Mouse (Mus musculus) midbrain, embryonic 15.5 days (tissue): ENCODE measurements at regions not wholly inside any gene's neighbourhood (a gene's known extent, or its start where the extent isn't known, plus 50 kb on each side); places are given as distances from the start of the nearest gene placed in this dataset.

Experiments
- ATAC-seq: fragments of 200-750 bp; cut with Nextera tagmentation; replicated peaks from 2 replicates; pipeline ENCODE4 v1.8.0; 2017; ENCODE audit warnings: moderate TSS enrichment
- H3K27ac ChIP-seq: fragments of 300-500 bp; sonication (generic); 2 replicates; pipeline ENCODE4 v1.5.1; 2015; ENCODE audit warnings: mild to moderate bottlenecking, inconsistent platforms
- H3K27me3 ChIP-seq: fragments of 300-500 bp; sonication (generic); replicated peaks from 2 replicates; pipeline ENCODE4 v1.6.1; 2015; ENCODE audit warnings: inconsistent platforms
- H3K36me3 ChIP-seq: fragments of 300-500 bp; sonication (generic); replicated peaks from 2 replicates; pipeline ENCODE4 v1.6.1; 2015; ENCODE audit warnings: inconsistent platforms
- H3K4me1 ChIP-seq: fragments of 300-500 bp; sonication (generic); 2 replicates; pipeline ENCODE4 v1.6.1; 2015; ENCODE audit warnings: inconsistent platforms
- H3K4me2 ChIP-seq: fragments of 300-500 bp; sonication (generic); 2 replicates; pipeline ENCODE4 v1.6.1; 2015; ENCODE audit warnings: inconsistent platforms, mild to moderate bottlenecking, moderate library complexity
- H3K4me3 ChIP-seq: fragments of 300-500 bp; sonication (generic); 2 replicates; pipeline ENCODE4 v1.5.1; 2015; ENCODE audit warnings: mild to moderate bottlenecking, inconsistent platforms
- H3K9ac ChIP-seq: fragments of 300-500 bp; sonication (generic); 2 replicates; pipeline ENCODE4 v1.6.1; 2015; ENCODE audit warnings: mild to moderate bottlenecking, inconsistent platforms
- H3K9me3 ChIP-seq: fragments of 300-500 bp; sonication (generic); 2 replicates; pipeline ENCODE4 v1.6.1; 2016; ENCODE audit warnings: inconsistent platforms
- WGBS: fragments of 180-500 bp; shearing (Covaris S2); methylation state at CpG from one replicate; pipeline ENCODE4 v1.1.7; 2015; ENCODE audit warnings: mixed read lengths; 5-methylcytosine and 5-hydroxymethylcytosine counted together

DNA sequence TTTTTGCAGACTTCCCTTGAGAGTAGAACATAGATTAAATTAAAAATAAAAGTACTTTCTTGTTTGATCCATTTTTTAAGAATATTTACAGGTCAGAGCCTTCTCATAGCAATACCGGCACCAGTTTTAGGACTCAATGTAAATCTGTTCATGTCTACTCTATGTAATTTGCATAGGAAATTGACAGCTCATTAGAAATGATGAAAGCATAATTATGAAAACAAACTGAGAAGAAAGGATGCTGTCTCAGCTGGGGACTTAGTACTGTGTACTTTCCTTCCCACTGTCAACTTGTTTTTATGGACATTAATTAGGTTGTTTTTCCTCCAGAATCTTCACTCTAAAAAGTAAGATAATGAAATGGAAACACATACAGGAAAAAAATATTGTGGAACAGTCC, 3344.8 kb upstream of the Gm6569 start:
- Histone ChIP-seq H3K4me1 (no peaks in the 10 kb centered on the region), H3K27me3 (no peaks in the 10 kb centered on the region), H3K9me3 (no peaks in the 10 kb centered on the region), H3K4me3 (no peak overlapping the region), H3K36me3 (no peaks in the 10 kb centered on the region), H3K27ac (no peak overlapping the region), H3K9ac (no peak overlapping the region), H3K4me2 (no peak overlapping the region)
- ATAC-seq = no peak
- WGBS = 84% methylated on average over 1 of the region's 1 CpGs

DNA sequence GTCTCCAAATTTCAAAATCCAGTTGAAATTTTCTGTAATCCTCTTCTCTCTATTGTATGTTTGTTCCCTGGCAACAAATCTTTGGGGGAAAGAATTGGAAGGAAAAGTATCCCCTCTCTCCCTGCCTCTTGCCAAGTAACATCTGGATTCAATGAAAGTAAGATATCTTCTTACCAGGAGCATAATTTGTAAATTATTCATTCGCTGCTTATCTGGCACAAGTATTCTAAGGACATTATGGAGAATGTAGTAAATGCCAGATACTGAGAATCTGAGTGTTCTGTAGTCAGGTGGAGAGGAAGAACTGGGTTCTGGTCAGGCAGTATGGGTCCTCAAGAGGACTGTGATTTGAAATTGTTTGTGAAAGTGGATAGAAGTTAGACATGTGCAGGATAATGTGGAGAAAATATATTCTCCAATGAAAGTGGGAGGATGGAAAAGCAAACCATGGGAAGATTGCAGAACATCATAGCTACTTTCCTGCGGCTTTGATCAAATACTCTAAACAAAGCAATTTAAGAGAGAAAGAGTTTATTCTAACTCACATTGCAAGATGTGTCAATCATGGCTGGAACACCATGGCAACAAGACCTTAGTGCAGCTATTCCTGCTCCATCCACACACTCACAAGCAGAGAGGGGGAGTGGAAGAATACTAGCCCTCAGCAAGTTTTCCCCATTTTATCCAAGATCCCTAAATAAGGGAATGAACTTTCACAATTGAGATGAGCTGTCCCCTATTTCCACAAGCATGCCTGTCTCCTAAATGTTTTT, 3327.1 kb upstream of the Gm6569 start:
- ATAC-seq = no peak
- Histone ChIP-seq H3K9me3 (no peaks in the 10 kb centered on the region), H3K4me3 (no peak overlapping the region), H3K4me2 (no peak overlapping the region), H3K27me3 (no peaks in the 10 kb centered on the region), H3K9ac (no peak overlapping the region), H3K4me1 (no peaks in the 10 kb centered on the region), H3K36me3 (no peaks in the 10 kb centered on the region), H3K27ac (no peak overlapping the region)
- WGBS = 54% methylated on average over 2 of the region's 2 CpGs

DNA sequence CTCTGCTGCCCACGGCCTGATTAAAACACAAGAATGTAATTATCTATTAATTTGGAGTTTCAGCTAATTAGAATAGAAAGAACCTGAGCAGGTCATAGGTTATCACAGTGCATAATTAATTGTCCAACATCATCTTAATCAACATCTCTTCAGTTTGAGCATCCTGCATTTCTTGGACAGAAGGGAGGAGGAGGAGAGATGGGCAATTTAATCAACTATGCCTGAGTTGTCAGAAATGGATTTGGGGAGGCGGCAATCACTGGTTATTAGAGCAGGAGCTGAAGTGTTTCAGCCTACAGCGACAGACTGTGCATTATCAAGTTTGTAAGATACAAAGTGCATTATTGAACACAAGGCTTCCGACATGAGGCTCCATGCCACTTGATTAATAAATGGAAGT, 3313.8 kb upstream of the Gm6569 start:
- H3K4me1 ChIP-seq = no peaks in the 10 kb centered on the region
- no peak overlapping the region for H3K9ac ChIP-seq
- no peak overlapping the region for H3K27ac ChIP-seq
- no peak for ATAC-seq
- WGBS = 69% methylated on average over 4 of the region's 4 CpGs
- H3K9me3 ChIP-seq = no peaks in the 10 kb centered on the region
- H3K4me2 ChIP-seq = no peak overlapping the region
- H3K4me3 ChIP-seq = no peak overlapping the region
- H3K36me3 ChIP-seq = no peaks in the 10 kb centered on the region
- H3K27me3 ChIP-seq = no peaks in the 10 kb centered on the region

DNA sequence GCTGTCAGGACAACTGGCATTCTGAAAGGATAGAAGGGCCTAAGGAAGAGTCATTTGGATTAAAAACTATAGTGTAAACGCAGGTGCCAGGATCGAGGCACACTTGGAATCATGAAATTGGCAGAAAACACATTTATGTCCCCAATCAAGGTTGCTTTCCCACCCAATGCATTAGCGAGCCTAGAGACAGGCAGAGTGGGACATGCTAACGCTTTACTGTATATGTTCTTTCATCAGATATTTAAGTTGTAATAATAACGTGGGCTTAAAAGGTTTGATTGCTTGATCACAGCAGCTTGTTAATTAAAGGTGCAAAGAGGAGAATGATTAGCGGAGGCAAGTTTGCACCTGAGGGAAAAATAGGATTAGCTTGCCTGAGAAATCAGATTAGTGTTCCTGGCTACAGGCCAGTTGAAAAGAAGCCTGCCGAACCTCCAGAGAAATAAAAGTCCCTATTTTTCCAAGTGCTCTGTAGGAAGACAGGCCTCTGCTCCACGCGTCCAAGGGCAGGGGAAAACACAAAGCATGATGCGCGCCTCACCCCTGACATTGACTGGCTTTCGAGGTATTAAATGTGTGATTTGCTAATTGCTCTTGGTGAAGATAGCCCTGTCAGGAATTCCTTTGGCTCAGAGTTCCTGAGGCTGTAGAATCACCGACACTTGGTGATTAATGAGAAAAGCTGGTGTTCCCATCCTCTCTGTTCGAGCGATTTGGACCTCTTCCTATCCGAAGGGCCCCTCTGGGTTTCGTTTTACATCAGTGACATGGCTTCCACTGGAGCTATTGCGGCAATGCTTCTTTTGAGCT, 3279.4 kb upstream of the Gm6569 start:
- no peak overlapping the region; the same call in 1 of the 2 replicates for H3K9ac ChIP-seq

DNA sequence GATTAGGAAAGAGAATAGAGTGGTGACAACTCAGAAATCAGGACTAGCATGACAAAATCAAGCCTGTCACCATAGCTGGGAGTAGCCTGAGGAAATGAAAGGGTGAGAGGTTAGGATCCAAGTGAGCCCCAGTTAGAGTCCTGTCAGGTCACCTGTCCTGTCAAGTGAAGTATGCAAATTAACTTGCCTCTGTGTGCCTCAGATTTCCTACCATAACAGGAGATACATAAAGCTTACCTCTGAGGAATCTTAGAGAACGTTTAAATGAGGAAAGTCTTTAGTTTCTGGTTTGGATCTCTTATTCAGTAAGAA, 3278.8 kb upstream of the Gm6569 start:
- 44% methylated on average over 1 of the region's 1 CpGs for WGBS
- Histone ChIP-seq H3K4me2 (peak overlapping the region; percentile 36), H3K4me3 (no peak overlapping the region), H3K9ac (no peak overlapping the region; the same call in 1 of the 2 replicates), H3K9me3 (no peaks in the 10 kb centered on the region; the same call in 1 of the 2 replicates), H3K27ac (peak overlapping the region; percentile 43; the same call in 1 of the 2 replicates), H3K36me3 (no peaks in the 10 kb centered on the region), H3K27me3 (no peaks in the 10 kb centered on the region), H3K4me1 (peaks cover 14% of the 10 kb centered on the region)
- ATAC-seq = peak; percentile 70; the same call in 1 of the 2 replicates

More for the DNA sequence above, 3279.4 kb upstream of the Gm6569 start:
- Histone ChIP-seq H3K4me3 (no peak overlapping the region), H3K27me3 (no peaks in the 10 kb centered on the region), H3K4me2 (peak overlapping the region; percentile 36), H3K27ac (peak overlapping the region; percentile 43; the same call in 1 of the 2 replicates), H3K36me3 (no peaks in the 10 kb centered on the region), H3K9me3 (no peaks in the 10 kb centered on the region; the same call in 1 of the 2 replicates), H3K4me1 (peaks cover 14% of the 10 kb centered on the region)
- peak; percentile 84 for ATAC-seq
- 20% methylated on average over 18 of the region's 18 CpGs for WGBS

DNA sequence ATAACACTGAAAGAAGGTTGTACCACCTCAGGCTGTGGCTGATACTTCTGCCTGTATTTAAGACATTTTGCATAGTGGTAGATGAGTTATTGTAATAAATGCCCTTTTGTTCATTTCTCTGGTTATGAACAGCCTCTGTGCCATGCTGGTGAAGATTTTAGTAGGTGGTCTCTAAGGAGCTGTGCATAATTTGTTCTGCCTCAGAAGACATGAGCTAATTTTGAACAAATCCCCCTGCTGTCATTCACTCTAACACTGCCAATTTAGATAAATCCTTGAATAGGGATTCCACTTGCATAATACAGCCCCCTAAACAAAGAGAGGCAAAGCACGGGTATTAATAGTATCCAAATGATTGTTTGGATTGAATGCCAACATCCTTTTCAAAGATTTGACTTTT, 3240.1 kb upstream of the Gm6569 start:
- 12% methylated on average over 1 of the region's 1 CpGs for WGBS

DNA sequence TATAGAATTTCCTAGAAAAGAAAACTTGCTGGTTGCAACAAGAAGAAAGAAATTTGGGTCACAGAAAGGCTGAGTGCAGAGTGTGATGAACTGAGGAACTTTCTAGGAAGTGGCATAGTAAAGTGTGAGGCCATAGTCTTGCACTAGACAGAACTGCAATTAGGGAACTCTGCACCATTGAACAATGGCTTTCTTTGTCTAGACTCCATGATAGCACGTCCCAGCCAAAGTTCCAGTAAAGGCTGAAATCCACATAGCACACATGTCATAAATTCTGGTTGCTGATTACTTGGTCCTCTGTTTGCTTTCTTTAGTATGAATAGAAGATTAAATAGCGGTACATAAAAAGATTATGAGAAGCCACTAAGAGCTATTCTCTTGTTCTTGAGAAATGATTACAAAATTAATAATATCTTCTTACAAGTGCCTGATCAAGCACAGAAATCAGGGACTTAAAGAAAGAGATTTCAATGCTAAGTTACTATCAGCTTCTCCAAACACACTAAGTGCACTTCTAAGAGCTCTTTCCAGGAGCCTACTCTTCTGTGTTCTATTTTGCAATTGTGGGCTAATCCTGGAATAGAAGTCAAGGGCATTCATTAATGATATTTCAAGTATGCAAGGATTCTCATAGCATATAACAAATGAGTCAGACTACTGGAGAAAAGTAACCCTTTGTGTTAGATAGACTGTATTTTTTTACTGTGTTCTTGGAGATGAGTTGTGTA, 3233.4 kb upstream of the Gm6569 start:
- Histone ChIP-seq H3K27me3 (no peaks in the 10 kb centered on the region), H3K4me3 (no peak overlapping the region), H3K27ac (no peak overlapping the region), H3K9me3 (no peaks in the 10 kb centered on the region), H3K36me3 (no peaks in the 10 kb centered on the region), H3K4me2 (no peak overlapping the region), H3K9ac (no peak overlapping the region), H3K4me1 (no peaks in the 10 kb centered on the region)
- no peak for ATAC-seq
- 77% methylated on average over 2 of the region's 2 CpGs for WGBS

More for the DNA sequence above, 3240.1 kb upstream of the Gm6569 start:
- no peaks in the 10 kb centered on the region for H3K4me1 ChIP-seq
- peak; percentile 77 for ATAC-seq
- H3K4me3 ChIP-seq = no peak overlapping the region
- H3K36me3 ChIP-seq = no peaks in the 10 kb centered on the region
- no peak overlapping the region for H3K9ac ChIP-seq
- no peak overlapping the region for H3K4me2 ChIP-seq
- no peak overlapping the region for H3K27ac ChIP-seq
- H3K9me3 ChIP-seq = no peaks in the 10 kb centered on the region
- H3K27me3 ChIP-seq = no peaks in the 10 kb centered on the region

DNA sequence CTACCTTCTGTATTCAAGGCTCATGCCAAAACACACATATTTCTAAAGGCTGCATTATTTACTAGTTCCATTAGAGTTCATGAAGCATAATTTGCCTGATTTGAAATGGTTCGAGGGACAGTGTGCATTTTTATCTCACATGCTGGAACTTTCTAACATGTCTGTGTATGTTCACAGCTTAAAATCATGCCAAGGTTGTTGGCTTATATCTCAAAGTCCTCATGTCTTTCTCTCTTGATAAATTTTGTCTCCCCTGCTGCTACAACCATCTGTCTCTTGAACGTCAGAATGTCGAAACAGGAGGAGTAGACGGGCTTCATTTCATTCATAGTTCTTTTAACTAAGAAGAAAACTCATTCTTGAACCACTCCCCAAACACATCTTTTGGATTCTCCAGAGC, 3229.1 kb upstream of the Gm6569 start:
- H3K27me3 ChIP-seq = no peaks in the 10 kb centered on the region
- H3K9ac ChIP-seq = no peak overlapping the region
- H3K4me3 ChIP-seq = no peak overlapping the region
- no peaks in the 10 kb centered on the region for H3K4me1 ChIP-seq
- no peaks in the 10 kb centered on the region for H3K36me3 ChIP-seq
- no peak overlapping the region for H3K27ac ChIP-seq
- H3K4me2 ChIP-seq = no peak overlapping the region
- H3K9me3 ChIP-seq = no peaks in the 10 kb centered on the region
- WGBS = 90% methylated on average over 4 of the region's 4 CpGs
- ATAC-seq = no peak

DNA sequence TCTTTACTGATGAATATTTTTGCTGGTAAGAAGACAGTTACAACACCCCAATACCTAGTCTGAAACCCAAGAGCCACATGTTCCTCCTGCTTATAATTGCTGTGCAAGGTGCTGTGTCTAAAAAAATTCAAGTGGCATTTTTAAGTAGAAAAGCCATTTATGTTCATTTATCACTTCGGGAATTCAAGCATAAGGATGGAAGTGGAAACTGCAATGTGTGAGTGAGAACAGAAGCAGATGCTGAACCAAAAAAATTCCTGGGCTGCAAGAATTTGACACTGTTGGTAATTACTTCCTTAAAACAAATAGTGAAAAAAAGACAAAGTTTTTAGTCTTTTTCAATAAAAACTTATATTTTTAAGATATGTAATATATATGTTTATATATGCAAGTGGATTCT, 3227.5 kb upstream of the Gm6569 start:
- H3K27ac ChIP-seq = no peak overlapping the region
- H3K4me2 ChIP-seq = no peak overlapping the region
- no peak for ATAC-seq
- H3K9me3 ChIP-seq = no peaks in the 10 kb centered on the region
- 90% methylated on average over 1 of the region's 1 CpGs for WGBS
- no peak overlapping the region for H3K9ac ChIP-seq
- no peaks in the 10 kb centered on the region for H3K36me3 ChIP-seq
- H3K27me3 ChIP-seq = no peaks in the 10 kb centered on the region
- no peak overlapping the region for H3K4me3 ChIP-seq
- no peaks in the 10 kb centered on the region for H3K4me1 ChIP-seq

DNA sequence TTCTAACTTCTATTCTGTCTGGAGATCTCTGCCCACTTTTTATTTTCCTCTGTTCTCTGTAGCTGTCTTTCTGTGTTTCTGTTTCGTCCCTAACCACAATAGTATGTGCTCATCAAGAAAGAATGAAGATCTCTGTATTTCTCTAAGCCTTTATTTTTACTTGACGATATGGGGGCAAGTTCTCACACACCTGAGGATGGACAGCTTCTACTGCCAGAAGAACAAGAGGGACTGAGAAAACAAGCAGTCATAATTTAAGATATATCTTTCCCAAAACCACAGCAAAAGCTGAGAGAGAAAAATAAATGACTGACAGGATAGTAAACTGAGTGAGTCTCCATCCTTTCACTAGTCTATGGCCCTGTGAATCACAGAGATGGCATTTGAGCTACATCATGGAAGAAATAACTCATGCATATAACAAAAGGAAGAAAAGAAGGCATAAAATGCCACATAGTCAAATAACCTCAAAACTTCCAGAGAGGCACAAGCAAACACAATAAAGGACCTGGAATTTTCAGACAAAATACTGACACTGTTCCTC, 3216.2 kb upstream of the Gm6569 start:
- 79% methylated on average over 2 of the region's 2 CpGs for WGBS
- no peak overlapping the region for H3K4me3 ChIP-seq
- H3K4me2 ChIP-seq = no peak overlapping the region
- H3K27ac ChIP-seq = no peak overlapping the region
- H3K9ac ChIP-seq = no peak overlapping the region
- H3K27me3 ChIP-seq = no peaks in the 10 kb centered on the region
- no peaks in the 10 kb centered on the region for H3K9me3 ChIP-seq
- no peaks in the 10 kb centered on the region for H3K36me3 ChIP-seq
- no peaks in the 10 kb centered on the region for H3K4me1 ChIP-seq
- no peak for ATAC-seq

DNA sequence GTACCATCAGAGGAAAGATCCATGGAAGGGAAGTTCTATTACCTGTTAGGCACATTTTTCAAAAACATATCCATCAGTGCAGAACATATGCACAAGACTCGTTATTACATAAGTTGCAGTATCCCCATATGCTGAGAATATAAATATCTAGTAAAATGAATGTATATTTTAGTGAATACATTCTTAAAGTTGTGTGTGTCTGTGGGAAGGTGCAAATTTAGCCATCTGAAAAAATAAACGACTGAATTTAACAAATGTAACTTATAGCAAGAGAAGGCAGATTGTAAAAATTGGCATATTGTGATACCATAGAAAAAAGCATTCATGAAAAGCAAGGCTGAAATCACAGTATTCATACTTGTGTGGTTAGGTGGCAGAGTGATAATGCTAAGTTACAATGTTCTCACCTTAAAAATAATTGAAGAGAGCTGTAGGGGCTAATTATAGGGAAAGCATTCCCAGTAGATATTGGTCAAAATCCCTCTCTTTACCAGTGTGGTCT, 3193.3 kb upstream of the Gm6569 start:
- 80% methylated on average over 2 of the region's 2 CpGs for WGBS
- ATAC-seq = no peak

More for the DNA sequence above, 3193.3 kb upstream of the Gm6569 start:
- Histone ChIP-seq H3K36me3 (no peaks in the 10 kb centered on the region), H3K27me3 (no peaks in the 10 kb centered on the region), H3K4me1 (no peaks in the 10 kb centered on the region), H3K27ac (no peak overlapping the region), H3K9ac (no peak overlapping the region), H3K4me3 (no peak overlapping the region), H3K9me3 (no peaks in the 10 kb centered on the region), H3K4me2 (no peak overlapping the region)
